Comparison of ENCODE assay signal across 15 mouse cellular contexts in genomic region chr2:33582457-33583060, GRCm38 (mm10). TPM values are rescaled to one million over a fixed set of nuclear protein-coding genes. Genes with fewer than 3 reads are reported as not detected.
A peak's percentile ranks its signal among the peaks of the same experiment; 100 is the strongest.
DNase-seq lines count a peak whose midpoint lies in the region; ATAC-seq and TF ChIP-seq lines count a peak whose summit lies in the region.
"Had no signal": no experiment of that assay in that cellular context is flagged by ENCODE, and none has a peak within 500 bp of the region (broad histone marks: within the 10 kb centered on the region; RNA-seq: fewer than 3 reads in every experiment).

No protein-coding gene starts in this region.

- no peak for TF ChIP-seq CTCF in heart, adult 2 months (IDR thresholded peaks at IDR 0.05)

- TF ChIP-seq POLR2A in heart, adult 2 months (IDR thresholded peaks at IDR 0.05; ENCODE audit: insufficient read depth, low read depth, low read length): no peak

- no peak for TF ChIP-seq EP300 in heart, adult 2 months (IDR thresholded peaks at IDR 0.05; ENCODE audit: insufficient read depth, low read depth, low read length)

- no peaks in the 10 kb centered on the region for H3K79me2 ChIP-seq in heart, adult 2 months (replicated peaks; ENCODE audit: control insufficient read depth, insufficient read depth, low read length)

- no peak overlapping the region for H3K9ac ChIP-seq in heart, adult 2 months (ENCODE audit: low read depth, low read length)
- H3K9ac ChIP-seq in midbrain, embryonic 12.5 days (replicated peaks): no peak overlapping the region
- no peak overlapping the region for H3K9ac ChIP-seq in midbrain, embryonic 15.5 days
- H3K9ac ChIP-seq in liver, embryonic 13.5 days: no peak overlapping the region
- no peak overlapping the region for H3K9ac ChIP-seq in stomach, embryonic 16.5 days (ENCODE audit: low read length)
- H3K9ac ChIP-seq: embryonic facial prominence, embryonic 15.5 days had no signal

- peaks cover 47% of the 10 kb centered on the region for H3K4me1 ChIP-seq in heart, embryonic 10.5 days
- no peaks in the 10 kb centered on the region for H3K4me1 ChIP-seq in heart, adult 2 months (ENCODE audit: control insufficient read depth, insufficient read depth, low read length)
- H3K4me1 ChIP-seq in midbrain, embryonic 12.5 days: peaks cover 56% of the 10 kb centered on the region
- H3K4me1 ChIP-seq in midbrain, embryonic 15.5 days: peaks cover 55% of the 10 kb centered on the region
- H3K4me1 ChIP-seq in liver, embryonic 13.5 days (replicated peaks): peaks cover 13% of the 10 kb centered on the region
- peaks cover 16% of the 10 kb centered on the region for H3K4me1 ChIP-seq in stomach, embryonic 16.5 days (ENCODE audit: control insufficient read depth, insufficient read depth, low read length)

- intact Hi-C loops in heart, adult 2 months (cut with DNase I): no loop called here

- no peak overlapping the region for H3K4me3 ChIP-seq in heart, embryonic 10.5 days
- no peak overlapping the region for H3K4me3 ChIP-seq in heart, adult 2 months
- H3K4me3 ChIP-seq in midbrain, embryonic 12.5 days: no peak overlapping the region
- no peak overlapping the region for H3K4me3 ChIP-seq in midbrain, embryonic 15.5 days
- no peak overlapping the region for H3K4me3 ChIP-seq in liver, embryonic 13.5 days (replicated peaks)
- no peak overlapping the region for H3K4me3 ChIP-seq in stomach, embryonic 16.5 days (replicated peaks; ENCODE audit: low read length)
- H3K4me3 ChIP-seq: embryonic facial prominence, embryonic 15.5 days; left cerebral cortex, adult 2 months had no signal

- no peak for ATAC-seq in midbrain, embryonic 12.5 days (ENCODE audit: low FRiP score, low read depth)
- no peak for ATAC-seq in midbrain, embryonic 15.5 days (replicated peaks)
- peak; percentile 78 for ATAC-seq in liver, embryonic 13.5 days (ENCODE audit: low read depth)
- peak; percentile 56 for ATAC-seq in stomach, embryonic 16.5 days (ENCODE audit: insufficient read depth, low FRiP score)

- H3K36me3 ChIP-seq in heart, embryonic 10.5 days: no peaks in the 10 kb centered on the region
- no peaks in the 10 kb centered on the region for H3K36me3 ChIP-seq in heart, adult 2 months (ENCODE audit: control insufficient read depth, insufficient read depth, low read length)
- H3K36me3 ChIP-seq in midbrain, embryonic 12.5 days: no peaks in the 10 kb centered on the region
- no peaks in the 10 kb centered on the region for H3K36me3 ChIP-seq in midbrain, embryonic 15.5 days (replicated peaks)
- H3K36me3 ChIP-seq in liver, embryonic 13.5 days: no peaks in the 10 kb centered on the region
- H3K36me3 ChIP-seq in stomach, embryonic 16.5 days (ENCODE audit: control insufficient read depth, insufficient read depth, low read length): no peaks in the 10 kb centered on the region
- H3K36me3 ChIP-seq: embryonic facial prominence, embryonic 15.5 days had no signal

- H3K27ac ChIP-seq in heart, embryonic 10.5 days: 0 out of 2 replicates have a peak overlapping the region, but pooled peaks have one; percentile 11
- H3K27ac ChIP-seq in heart, adult 2 months: no peak overlapping the region
- H3K27ac ChIP-seq in midbrain, embryonic 12.5 days (replicated peaks): peak overlapping the region; percentile 36
- no peak overlapping the region for H3K27ac ChIP-seq in midbrain, embryonic 15.5 days
- peak overlapping the region; percentile 47; the same call in 1 of the 2 replicates for H3K27ac ChIP-seq in liver, embryonic 13.5 days
- H3K27ac ChIP-seq in stomach, embryonic 16.5 days (ENCODE audit: low read length): no peak overlapping the region
- H3K27ac ChIP-seq: embryonic facial prominence, embryonic 15.5 days; left cerebral cortex, adult 2 months had no signal

- peaks cover 100% of the 10 kb centered on the region for H3K27me3 ChIP-seq in heart, embryonic 10.5 days (ENCODE audit: insufficient read depth, poor library complexity, severe bottlenecking)
- peaks cover 3% of the 10 kb centered on the region for H3K27me3 ChIP-seq in heart, adult 2 months (ENCODE audit: control insufficient read depth, insufficient read depth, low read length)
- H3K27me3 ChIP-seq in midbrain, embryonic 12.5 days: peaks cover 100% of the 10 kb centered on the region
- H3K27me3 ChIP-seq in midbrain, embryonic 15.5 days (replicated peaks): peaks cover 73% of the 10 kb centered on the region
- H3K27me3 ChIP-seq in liver, embryonic 13.5 days: peaks cover 90% of the 10 kb centered on the region
- peaks cover 46% of the 10 kb centered on the region for H3K27me3 ChIP-seq in stomach, embryonic 16.5 days (ENCODE audit: control insufficient read depth, insufficient read depth, low read length)

- H3K4me2 ChIP-seq in midbrain, embryonic 12.5 days (replicated peaks): peak overlapping the region; percentile 15
- H3K4me2 ChIP-seq in midbrain, embryonic 15.5 days: no peak overlapping the region
- 0 out of 2 replicates have a peak overlapping the region, but pooled peaks have one; percentile 17 for H3K4me2 ChIP-seq in liver, embryonic 13.5 days
- H3K4me2 ChIP-seq in stomach, embryonic 16.5 days (ENCODE audit: low read depth, low read length): no peak overlapping the region
- H3K4me2 ChIP-seq: embryonic facial prominence, embryonic 15.5 days had no signal

- H3K9me3 ChIP-seq in heart, embryonic 10.5 days: no peaks in the 10 kb centered on the region
- no peaks in the 10 kb centered on the region for H3K9me3 ChIP-seq in midbrain, embryonic 12.5 days
- no peaks in the 10 kb centered on the region for H3K9me3 ChIP-seq in midbrain, embryonic 15.5 days
- no peaks in the 10 kb centered on the region for H3K9me3 ChIP-seq in liver, embryonic 13.5 days (replicated peaks)
- H3K9me3 ChIP-seq in stomach, embryonic 16.5 days (replicated peaks; ENCODE audit: control insufficient read depth, low read length): no peaks in the 10 kb centered on the region
- H3K9me3 ChIP-seq: embryonic facial prominence, embryonic 15.5 days had no signal

- no peak for DNase-seq in heart, embryonic 10.5 days (ENCODE audit: low spot score)
- no peak for DNase-seq in heart, adult 2 months
- DNase-seq in liver, embryonic 13.5 days: peak; percentile 9
- no peak for DNase-seq in cerebellum, adult 18-20 months
- no peak for DNase-seq in adrenal gland, postnatal 10 days
- DNase-seq: adrenal gland, adult 2 months; cerebellum, adult 11-12 months; kidney, adult 8-10 months; spleen, adult 18-20 months had no signal

- WGBS in heart, embryonic 10.5 days: 6% methylated on average over 5 of the region's 5 CpGs
- WGBS in heart, adult 2 months: 12% methylated on average over 5 of the region's 5 CpGs
- 8% methylated on average over 4 of the region's 5 CpGs for WGBS in midbrain, embryonic 12.5 days
- WGBS in midbrain, embryonic 15.5 days: 0% methylated on average over 4 of the region's 5 CpGs
- 9% methylated on average over 3 of the region's 5 CpGs for WGBS in liver, embryonic 13.5 days (ENCODE audit: insufficient replicate concordance)
- WGBS in stomach, embryonic 16.5 days: 2% methylated on average over 5 of the region's 5 CpGs

RNA-seq across cellular contexts. Expression of gene Lmx1b, which starts 57.8 kb away (rescaled TPM):
- polyA plus RNA-seq in heart, embryonic 10.5 days (2016; fragmentation: Nextera tagmentation; extraction: Ambion mirVana): 0.11 and 0.83 TPM in 2 replicates
- under 1 TPM in 1 of 2 experiments, not detected in 1; 0.18 TPM for total RNA-seq in heart, adult 2 months (2021)
- 0.06 and 0.08 TPM in 2 replicates for polyA plus RNA-seq in heart, adult 2 months (2012; rRNA removed)
- 2.3 and 2.8 TPM in 2 replicates for polyA plus RNA-seq in midbrain, embryonic 12.5 days (2016; fragmentation: Nextera tagmentation; extraction: Ambion mirVana)
- polyA plus RNA-seq in midbrain, embryonic 15.5 days (2015; fragmentation: Nextera tagmentation; extraction: Ambion mirVana): 1.5 and 1.7 TPM in 2 replicates
- polyA plus RNA-seq in liver, embryonic 13.5 days (2015; fragmentation: Nextera tagmentation; extraction: Ambion mirVana): not detected in 2 replicates
- polyA plus RNA-seq in stomach, embryonic 16.5 days (2015; fragmentation: Nextera tagmentation; extraction: Ambion mirVana): not detected in 2 replicates
- total RNA-seq in adrenal gland, postnatal 10 days (2021): under 1 TPM in 1 of 2 experiments, not detected in 1; 0.09 TPM
- total RNA-seq: adrenal gland, adult 2 months had no signal
- polyA plus RNA-seq: adrenal gland, adult 2 months; heart, embryonic 16.5 days had no signal

Comparison
In these comparisons a context has a peak if more than half of its experiments do, and no peak if none do; other contexts are left out.
1. H3K27ac ChIP-seq: peak in heart, embryonic 10.5 days (single experiment), midbrain, embryonic 12.5 days (single experiment) and liver, embryonic 13.5 days (single experiment); none in heart, adult 2 months (single experiment), midbrain, embryonic 15.5 days (single experiment) and stomach, embryonic 16.5 days (single experiment).
2. H3K4me2 ChIP-seq: peak in midbrain, embryonic 12.5 days (single experiment) and liver, embryonic 13.5 days (single experiment); none in midbrain, embryonic 15.5 days (single experiment) and stomach, embryonic 16.5 days (single experiment).
3. ATAC-seq: peak in liver, embryonic 13.5 days (single experiment) and stomach, embryonic 16.5 days (single experiment); none in midbrain, embryonic 12.5 days (single experiment) and midbrain, embryonic 15.5 days (single experiment).